Mouse (Mus musculus) megakaryocyte, embryonic 14.5 days (primary cell): ENCODE results near the gene Acot7. TPM values are rescaled to one million over a fixed set of nuclear protein-coding genes. Genes with fewer than 3 reads are reported as not detected.

Experiments used
- H3K27me3 ChIP-seq: replicated peaks from 2 replicates; pipeline ENCODE3; 2012; ENCODE audit warnings: inconsistent platforms
- H3K36me3 ChIP-seq: replicated peaks from 2 replicates; pipeline ENCODE3; 2012; ENCODE audit warnings: low read length, inconsistent platforms, mixed read lengths
- H3K4me1 ChIP-seq: 2 replicates; pipeline ENCODE4 v1.6.1; 2012; ENCODE audit warnings: inconsistent platforms
- H3K4me3 ChIP-seq: replicated peaks from 2 replicates; pipeline ENCODE3; 2012; ENCODE audit warnings: moderate library complexity, mild to moderate bottlenecking, inconsistent platforms
- H3K9me3 ChIP-seq: 2 replicates; pipeline ENCODE4 v1.6.1; 2012; ENCODE audit warnings: inconsistent platforms
- FLI1 ChIP-seq: IDR thresholded peaks from 2 replicates; pipeline ENCODE4 v1.6.1; 2012; ENCODE audit warnings: low read length, inconsistent platforms, mixed read lengths
- GATA1 ChIP-seq: IDR thresholded peaks from 3 replicates; pipeline ENCODE4 v1.6.1; 2012; ENCODE audit warnings: mixed read lengths, low read length, inconsistent platforms, borderline replicate concordance
- polyA plus RNA-seq: library from polyadenylated mRNA; stranded (reverse); fragments of >175 nt; gene quantifications from 2 replicates; pipeline ENCODE4 v1.2.3, GENCODE M21; 2012; ENCODE audit warnings: low replicate concordance; ENCODE audit not compliant: insufficient read depth

Gene Acot7
- polyA plus RNA-seq, 1 experiment: 103 TPM

DNA sequence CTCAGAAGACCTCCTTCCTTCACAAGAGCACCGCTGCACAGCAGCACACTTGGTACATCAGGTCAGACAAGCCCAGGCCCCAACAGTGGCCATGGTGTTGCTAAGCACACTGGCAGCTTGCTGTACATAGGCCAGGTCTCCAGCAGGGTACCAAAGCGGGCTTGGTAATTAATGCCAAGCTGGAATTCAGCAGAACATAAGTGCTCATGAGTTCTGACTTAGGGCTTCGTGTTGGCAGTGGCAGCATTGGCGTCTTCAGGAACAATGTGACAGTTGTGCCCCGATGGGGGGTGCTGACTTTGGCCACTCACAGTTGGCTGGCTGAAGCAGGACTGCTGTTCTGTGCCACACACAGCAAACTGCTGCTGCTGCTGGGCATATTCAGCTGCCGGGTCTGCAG, 126.8 kb downstream of the Acot7 start:
- Histone ChIP-seq H3K9me3 (no peaks in the 10 kb centered on the region), H3K4me1 (peaks cover 5% of the 10 kb centered on the region; the same call in 1 of the 2 replicates), H3K36me3 (peaks cover 90% of the 10 kb centered on the region), H3K4me3 (no peak overlapping the region), H3K27me3 (peaks cover 8% of the 10 kb centered on the region)
- TF ChIP-seq FLI1: no peak
- TF ChIP-seq GATA1: no peak

DNA sequence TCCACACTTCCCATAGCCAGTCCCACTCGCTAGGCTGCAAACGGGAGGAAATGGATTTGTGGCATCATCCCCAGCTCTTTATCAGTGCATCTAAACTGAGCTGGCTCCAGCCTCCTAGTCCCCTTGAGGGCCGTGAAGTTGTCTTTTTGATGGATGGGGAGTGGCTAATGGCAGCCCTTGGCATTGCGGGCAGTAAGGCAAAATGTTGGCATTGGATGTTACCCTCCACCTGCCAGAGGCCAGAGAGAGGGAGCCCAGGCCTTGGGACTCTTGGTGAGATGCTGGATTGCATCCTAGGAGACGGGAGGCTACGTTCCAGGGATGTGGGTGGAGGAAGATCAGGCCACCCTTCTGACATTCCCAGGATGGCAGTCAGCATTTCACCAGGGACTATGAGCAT, 128.1 kb downstream of the Acot7 start:
- TF ChIP-seq GATA1 (no peak), FLI1 (no peak)
- Histone ChIP-seq H3K36me3 (peaks cover 77% of the 10 kb centered on the region), H3K9me3 (peaks cover 2% of the 10 kb centered on the region), H3K27me3 (peaks cover 21% of the 10 kb centered on the region), H3K4me3 (no peak overlapping the region), H3K4me1 (peaks cover 5% of the 10 kb centered on the region; the same call in 1 of the 2 replicates)

DNA sequence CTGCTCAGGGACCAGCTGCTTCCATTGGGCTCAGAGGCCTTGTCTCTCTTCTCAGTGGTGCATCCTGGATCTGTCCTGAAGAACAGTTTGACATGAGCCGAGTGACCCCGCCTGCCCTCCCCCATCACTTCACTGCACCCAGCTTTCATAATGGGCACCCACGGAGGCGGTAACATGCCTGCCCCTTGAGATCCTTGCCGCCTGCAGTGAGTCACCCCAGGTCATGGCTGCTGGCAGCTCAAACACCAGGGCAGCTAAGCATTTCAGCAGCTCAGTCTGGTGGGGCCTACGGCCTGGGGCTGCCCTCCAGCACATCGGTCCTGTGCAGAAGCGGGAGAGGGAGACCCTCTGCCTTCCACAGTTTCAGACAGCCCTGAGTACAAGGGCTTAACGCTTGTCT, 129.6 kb downstream of the Acot7 start:
- peaks cover 14% of the 10 kb centered on the region for H3K4me1 ChIP-seq
- no peak for TF ChIP-seq GATA1
- no peak for TF ChIP-seq FLI1
- H3K4me3 ChIP-seq: no peak overlapping the region
- H3K36me3 ChIP-seq: peaks cover 61% of the 10 kb centered on the region
- peaks cover 6% of the 10 kb centered on the region for H3K9me3 ChIP-seq
- H3K27me3 ChIP-seq: peaks cover 37% of the 10 kb centered on the region

DNA sequence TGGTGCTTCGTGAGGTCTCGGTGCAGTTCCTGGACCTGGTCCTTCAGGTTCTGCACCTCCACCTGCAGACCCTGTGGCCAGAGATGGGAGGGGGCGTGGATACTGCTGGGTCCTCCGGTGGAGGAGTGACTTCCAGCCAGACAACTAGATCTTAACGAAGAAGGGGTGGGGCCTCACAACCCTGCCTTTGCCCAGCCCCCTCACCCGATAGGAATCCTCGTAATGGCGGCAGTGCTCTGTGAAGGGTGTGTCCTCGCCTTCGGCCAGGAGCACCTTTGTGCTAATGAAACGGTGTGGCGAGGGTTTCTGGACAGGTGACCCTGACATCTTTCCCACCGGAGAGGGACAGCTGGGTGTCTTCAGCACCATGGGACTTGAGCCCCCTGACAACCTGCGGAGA, 134.3 kb downstream of the Acot7 start:
- Histone ChIP-seq H3K4me1 (peaks cover 41% of the 10 kb centered on the region), H3K36me3 (peaks cover 18% of the 10 kb centered on the region), H3K27me3 (peaks cover 81% of the 10 kb centered on the region), H3K4me3 (no peak overlapping the region), H3K9me3 (peaks cover 6% of the 10 kb centered on the region)
- TF ChIP-seq FLI1 (no peak), GATA1 (no peak)

DNA sequence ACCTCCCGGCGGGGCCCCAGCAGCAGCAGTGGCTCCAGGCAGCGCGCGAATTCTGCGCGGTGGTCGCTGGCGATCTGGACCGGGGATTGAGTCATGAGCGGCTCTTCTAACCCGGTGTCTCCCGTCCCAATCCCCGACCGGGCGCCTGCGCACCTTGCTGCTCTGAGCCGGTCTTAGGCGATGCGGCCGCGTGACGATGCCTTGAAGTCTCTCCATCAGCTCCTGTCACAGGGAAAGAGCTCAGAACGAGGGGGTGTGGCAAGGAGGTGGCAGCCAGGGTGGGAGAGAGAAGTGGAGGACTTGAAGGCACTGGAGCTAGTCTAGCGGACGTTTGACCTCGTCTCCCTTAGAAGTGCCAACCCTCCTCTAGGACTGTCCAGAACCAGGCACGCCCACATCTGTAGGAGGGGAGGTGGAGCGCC, 135.3 kb downstream of the Acot7 start:
- Histone ChIP-seq H3K4me1 (peaks cover 44% of the 10 kb centered on the region), H3K9me3 (peaks cover 6% of the 10 kb centered on the region), H3K36me3 (peaks cover 10% of the 10 kb centered on the region), H3K27me3 (peaks cover 92% of the 10 kb centered on the region), H3K4me3 (peak overlapping the region; percentile 89)
- no peak for TF ChIP-seq FLI1
- TF ChIP-seq GATA1: no peak

DNA sequence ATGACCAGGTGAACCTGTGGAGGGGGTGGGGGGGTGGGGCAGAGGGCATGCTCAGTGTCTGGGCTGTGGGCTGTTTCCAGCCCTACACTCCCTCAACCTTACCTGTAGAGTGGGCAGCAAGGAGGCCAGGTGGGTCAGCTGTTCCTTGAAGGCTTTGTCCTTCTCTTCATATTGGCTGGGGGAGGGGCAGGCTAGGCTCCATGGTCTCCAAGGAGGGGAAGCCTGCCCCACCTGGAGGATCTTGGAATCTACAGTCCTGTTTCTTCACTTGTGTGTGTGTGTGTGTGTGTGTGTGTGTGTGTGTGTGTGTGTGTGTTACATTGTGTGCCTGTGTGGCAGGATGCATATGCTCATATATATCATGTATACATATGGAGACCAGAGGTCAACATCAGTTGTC, 136.0 kb downstream of the Acot7 start:
- TF ChIP-seq FLI1: no peak
- no peak for TF ChIP-seq GATA1
- Histone ChIP-seq H3K4me3 (peak overlapping the region; percentile 89), H3K36me3 (peaks cover 4% of the 10 kb centered on the region), H3K9me3 (peaks cover 6% of the 10 kb centered on the region), H3K4me1 (peaks cover 51% of the 10 kb centered on the region), H3K27me3 (peaks cover 97% of the 10 kb centered on the region)

DNA sequence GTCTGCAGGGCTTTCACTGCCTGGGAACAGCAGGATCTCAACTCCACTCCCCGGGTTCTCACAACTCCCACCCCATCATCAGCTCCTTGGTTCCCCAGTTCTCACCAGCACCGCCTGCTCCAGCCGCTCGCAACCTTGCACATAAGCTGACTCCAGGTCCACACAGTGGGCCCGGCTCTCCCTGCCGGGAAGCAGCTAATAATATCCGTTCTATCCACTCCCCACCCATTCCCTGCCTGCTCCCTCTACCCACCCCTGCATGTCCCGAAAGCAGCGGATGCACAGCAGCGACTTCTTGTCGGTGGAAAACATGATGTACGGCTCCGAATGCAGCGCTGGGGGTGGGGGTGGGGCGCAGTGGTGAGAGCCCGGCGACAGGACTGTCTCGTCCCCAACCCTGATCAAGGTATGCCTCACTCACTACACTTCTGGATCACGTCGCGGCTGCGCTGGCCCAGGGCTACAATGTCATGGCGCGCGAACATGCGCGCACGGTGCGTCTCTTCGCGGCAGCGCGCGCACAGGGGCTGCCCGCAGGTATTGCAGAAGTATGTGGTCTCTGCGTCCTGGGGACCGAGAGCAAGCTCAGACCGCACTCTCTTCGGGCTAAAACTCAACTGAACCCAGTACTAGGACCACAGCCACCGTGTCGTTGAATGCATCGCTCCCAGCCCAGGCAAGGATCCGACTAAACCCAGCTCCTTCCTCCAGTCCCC, 137.7 kb downstream of the Acot7 start:
- peaks cover 80% of the 10 kb centered on the region for H3K27me3 ChIP-seq
- H3K4me1 ChIP-seq: peaks cover 53% of the 10 kb centered on the region
- peaks cover 6% of the 10 kb centered on the region for H3K9me3 ChIP-seq
- peak overlapping the region; percentile 85 for H3K4me3 ChIP-seq
- TF ChIP-seq GATA1: no peak
- no peak for TF ChIP-seq FLI1
- H3K36me3 ChIP-seq: no peaks in the 10 kb centered on the region

DNA sequence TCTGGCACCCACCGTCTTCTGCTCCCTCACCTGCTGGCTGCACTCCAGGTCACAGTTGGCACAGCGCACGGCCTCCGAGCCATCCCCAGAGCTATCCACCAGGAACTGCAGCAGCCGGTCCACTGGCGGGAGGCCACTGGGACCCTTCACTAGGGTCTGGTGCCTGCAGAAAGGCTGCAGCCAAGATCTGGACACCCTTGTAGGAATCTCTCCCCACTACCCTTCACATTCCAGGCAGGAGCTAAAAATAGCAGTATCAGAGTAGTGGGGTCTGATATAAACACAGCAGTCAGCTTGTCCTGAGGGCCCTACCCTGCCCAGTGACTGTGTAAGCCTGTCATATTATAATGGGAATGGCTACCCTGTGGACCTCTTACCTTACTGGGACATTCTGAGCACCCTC, 139.7 kb downstream of the Acot7 start:
- no peak overlapping the region for H3K4me3 ChIP-seq
- no peaks in the 10 kb centered on the region for H3K36me3 ChIP-seq
- no peak for TF ChIP-seq FLI1
- TF ChIP-seq GATA1: no peak
- no peaks in the 10 kb centered on the region for H3K9me3 ChIP-seq
- H3K4me1 ChIP-seq: peaks cover 47% of the 10 kb centered on the region
- H3K27me3 ChIP-seq: peaks cover 67% of the 10 kb centered on the region

DNA sequence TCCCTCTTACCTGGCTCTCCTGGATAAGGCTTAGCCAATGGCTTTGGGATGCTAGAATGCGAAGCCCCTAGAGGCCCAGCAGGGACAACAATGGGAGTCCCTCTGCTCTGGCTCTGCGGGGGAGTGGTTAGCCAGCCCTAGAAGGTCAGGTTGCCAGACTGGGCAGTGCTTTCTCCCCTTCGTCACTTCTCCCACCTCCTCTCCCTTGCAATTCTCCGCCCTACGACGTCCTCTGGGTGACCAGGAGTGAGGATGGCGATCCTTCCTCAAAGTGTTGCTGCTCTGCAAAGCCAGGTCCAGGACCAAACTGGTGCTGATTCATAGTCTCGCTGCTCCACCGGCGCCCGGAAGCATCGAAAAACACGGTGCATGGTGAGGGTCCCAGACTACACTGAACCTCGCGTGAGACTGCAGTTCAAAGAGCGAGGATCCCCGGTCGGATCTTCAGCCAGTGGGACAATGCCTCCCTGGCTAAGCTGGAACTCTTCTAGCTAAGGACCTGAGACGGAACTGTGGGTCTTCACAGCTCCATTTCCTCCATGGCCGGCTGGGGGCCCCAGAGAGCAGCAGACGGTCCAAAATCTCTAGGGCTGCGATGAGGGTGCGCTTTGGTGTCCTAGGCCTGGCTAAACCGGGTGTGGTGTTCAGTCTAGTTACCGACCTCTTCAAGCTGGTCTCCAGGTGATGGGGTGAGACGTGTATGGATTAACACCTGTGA, 140.7 kb downstream of the Acot7 start, which contains the start of gene Rnf207:
Gene Rnf207, minus strand, starts transcription at position 477 of the 718 bp plus-strand sequence.
- H3K36me3 ChIP-seq: no peaks in the 10 kb centered on the region
- TF ChIP-seq FLI1 (no peak), GATA1 (no peak)
- peaks cover 57% of the 10 kb centered on the region for H3K27me3 ChIP-seq
- H3K4me3 ChIP-seq: peak within 1 kb of the TSS; percentile 91
- H3K4me1 ChIP-seq: peaks cover 40% of the 10 kb centered on the region
- no peaks in the 10 kb centered on the region for H3K9me3 ChIP-seq

Other genes starting within 250 kb of the Acot7 start
- gene Dnajc11, start 244.4 kb upstream of the Acot7 start, polyA plus RNA-seq: 22.6 and 28.7 TPM in 2 replicates
- gene Thap3, start 189.1 kb upstream of the Acot7 start, polyA plus RNA-seq: 27.3 and 48.0 TPM in 2 replicates
- 3.9 and 7.9 TPM in 2 replicates for gene Phf13, start 181.9 kb upstream of the Acot7 start, polyA plus RNA-seq
- gene Klhl21, start 169.3 kb upstream of the Acot7 start, polyA plus RNA-seq: 4.4 and 7.1 TPM in 2 replicates
- gene Zbtb48, start 150.5 kb upstream of the Acot7 start, polyA plus RNA-seq: 3.8 and 4.3 TPM in 2 replicates
- 0.34 TPM in 1 of 2 replicates, not detected in the other for gene Tas1r1, start 139.6 kb upstream of the Acot7 start, polyA plus RNA-seq
- gene Nol9, start 138.8 kb upstream of the Acot7 start, polyA plus RNA-seq: 7.7 and 25.0 TPM in 2 replicates
- gene Plekhg5, start 105.6 kb upstream of the Acot7 start, polyA plus RNA-seq: 3.6 and 5.5 TPM in 2 replicates
- 0.56 TPM in 1 of 2 replicates, not detected in the other for gene Tnfrsf25, start 62.2 kb upstream of the Acot7 start, polyA plus RNA-seq
- 9.3 and 14.4 TPM in 2 replicates for gene Espn, start 25.8 kb upstream of the Acot7 start, polyA plus RNA-seq
- not detected in 2 replicates for gene Hes2, start 19.3 kb upstream of the Acot7 start, polyA plus RNA-seq
- 0.11 TPM in 1 of 2 replicates, not detected in the other for gene Gpr153, start 96.1 kb downstream of the Acot7 start, polyA plus RNA-seq
- gene Hes3, start 113.5 kb downstream of the Acot7 start, polyA plus RNA-seq: not detected in 2 replicates
- gene Icmt, start 119.1 kb downstream of the Acot7 start, polyA plus RNA-seq: 5.8 and 20.7 TPM in 2 replicates
- gene Rnf207, start 140.9 kb downstream of the Acot7 start, polyA plus RNA-seq: 1.8 and 3.8 TPM in 2 replicates
- gene Rpl22, start 147.6 kb downstream of the Acot7 start, polyA plus RNA-seq: 2.6 and 82.5 TPM in 2 replicates
- gene Chd5, start 160.5 kb downstream of the Acot7 start, polyA plus RNA-seq: 1.7 and 4.2 TPM in 2 replicates